Mouse (Mus musculus) retina, postnatal 1 day (tissue): ENCODE measurements around the gene Hirip3.

Experiments used
- DNase-seq: peaks from one replicate; pipeline ENCODE4 v3.0.0-alpha.2; 2012

Gene Hirip3

DNA sequence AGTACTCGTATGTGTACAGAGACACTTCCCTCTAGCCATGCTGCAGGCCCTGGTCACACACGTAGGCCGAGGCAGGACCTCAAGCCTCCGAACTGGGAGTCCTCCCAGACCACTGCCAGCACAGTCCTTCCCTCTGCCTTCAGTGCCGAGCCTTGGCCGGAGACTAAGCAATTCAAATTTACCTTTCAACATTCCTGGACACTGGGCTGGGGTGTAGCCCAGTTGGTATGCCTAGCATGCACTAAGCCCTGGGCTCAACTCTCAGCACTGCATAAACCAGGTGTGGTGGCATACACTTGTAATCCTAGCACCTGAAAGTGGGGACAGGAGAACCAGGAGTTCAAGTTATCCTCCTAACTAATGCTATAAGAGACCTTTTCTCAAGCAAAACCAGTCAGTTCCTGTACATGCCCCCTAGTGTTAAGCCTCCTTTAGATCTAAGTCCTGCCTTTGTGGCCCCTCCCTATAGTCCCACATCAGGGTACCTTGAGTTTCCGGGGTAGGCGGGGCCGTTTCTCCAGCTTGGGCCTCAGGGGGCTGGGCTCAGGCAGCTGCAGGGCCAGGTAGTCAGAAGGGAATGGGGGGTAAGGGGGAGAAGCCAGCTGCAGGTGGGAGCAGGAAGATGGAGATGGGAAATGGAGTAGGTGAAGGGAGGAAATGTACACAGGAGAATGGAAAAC lies 4.9 kb upstream of the Hirip3 start:
- DNase-seq: no peak

DNA sequence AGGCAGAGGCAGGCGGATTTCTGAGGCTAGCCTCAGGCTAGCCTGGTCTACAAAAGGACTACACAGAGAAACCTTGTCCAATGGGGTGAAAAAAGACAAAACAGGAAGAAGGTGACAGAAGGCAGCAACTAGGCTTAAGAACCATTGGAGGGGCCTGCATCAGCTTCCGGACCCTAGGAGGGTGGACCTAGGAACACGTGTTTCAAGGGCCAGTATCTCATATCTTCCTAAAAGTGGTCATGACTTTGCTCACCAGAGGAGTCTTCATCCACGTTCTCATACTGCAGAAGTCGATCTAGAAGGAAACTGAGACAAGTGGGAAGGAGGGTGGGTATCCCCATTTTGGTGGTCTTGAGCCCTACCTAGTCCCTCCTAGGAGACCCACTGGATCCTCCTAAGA lies 785 bp upstream of the Hirip3 start:
- DNase-seq: no peak

DNA sequence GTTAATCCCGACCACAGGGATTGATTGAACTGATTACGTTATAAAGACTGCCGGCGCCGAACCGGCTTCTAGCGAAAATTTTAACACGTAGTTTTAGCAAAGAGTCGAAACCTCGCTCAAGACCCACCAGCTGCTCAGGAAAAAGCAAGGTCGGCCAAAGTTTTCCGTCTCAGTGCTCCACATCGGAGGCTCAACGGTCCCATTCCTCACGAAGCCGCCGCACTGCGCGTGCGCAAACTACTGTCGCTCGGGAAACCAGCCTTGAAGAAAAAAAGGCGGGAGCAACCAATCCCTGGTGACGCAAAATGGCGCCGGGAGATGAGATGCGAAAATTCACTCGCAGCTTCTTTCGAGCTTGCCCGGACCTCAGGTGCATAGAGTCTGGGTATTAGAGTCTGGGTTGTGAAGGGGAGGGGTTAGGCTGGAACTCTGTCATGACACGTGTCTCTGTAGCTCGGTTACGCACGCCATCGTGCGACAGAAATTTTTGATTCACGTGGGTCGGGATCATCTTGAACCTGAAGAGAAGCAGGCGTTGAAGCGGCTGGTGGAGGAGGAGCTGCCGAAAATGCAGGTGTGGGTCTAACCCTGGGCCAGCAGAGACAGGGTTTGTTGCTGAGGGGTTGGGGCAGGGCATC lies 494 bp downstream of the Hirip3 start, which contains the start of gene Ino80e:
Gene Ino80e (minus strand): TSS at position 231 of the 638 bp plus-strand sequence.
- peak; percentile 97 for DNase-seq

DNA sequence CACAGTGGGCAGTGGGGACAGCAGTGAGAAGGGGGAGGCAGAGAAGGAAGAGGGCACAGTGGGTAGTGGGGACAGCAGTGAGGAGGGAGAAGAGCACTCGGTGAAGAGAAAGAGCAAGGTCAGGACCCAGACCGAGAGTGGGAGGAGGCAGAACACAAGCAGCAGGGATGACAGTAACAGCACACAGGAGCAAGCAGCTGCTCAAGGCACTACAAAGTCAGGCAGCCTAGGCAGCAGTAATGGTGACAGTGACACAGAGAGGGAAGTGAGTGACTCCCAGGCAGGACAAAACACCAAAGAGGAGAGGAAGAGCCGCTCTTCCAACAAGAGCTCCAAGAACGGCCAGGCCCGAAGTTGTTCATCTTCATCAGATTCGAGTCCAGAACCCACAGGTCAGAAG lies 2.0 kb downstream of the Hirip3 start:
- no peak for DNase-seq

DNA sequence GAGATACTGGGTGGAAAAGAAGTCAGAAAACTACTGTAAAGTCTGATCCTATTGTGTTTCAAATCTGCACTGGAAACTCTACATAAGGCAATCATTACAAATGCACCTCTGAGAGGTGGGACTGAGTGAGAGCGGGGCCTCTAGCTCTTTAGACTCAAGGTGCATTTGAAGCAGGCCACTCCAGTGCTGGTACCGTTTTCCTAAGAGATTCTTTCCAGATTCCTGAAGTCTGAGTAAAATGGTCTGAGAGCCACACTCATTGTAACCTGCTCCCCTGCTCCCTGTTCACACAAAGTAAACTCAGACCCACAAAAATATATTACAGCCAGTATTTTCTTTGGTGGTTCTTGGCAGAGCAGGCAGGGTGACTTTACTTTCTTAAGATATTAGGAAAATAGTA lies 5.8 kb downstream of the Hirip3 start:
- no peak for DNase-seq

DNA sequence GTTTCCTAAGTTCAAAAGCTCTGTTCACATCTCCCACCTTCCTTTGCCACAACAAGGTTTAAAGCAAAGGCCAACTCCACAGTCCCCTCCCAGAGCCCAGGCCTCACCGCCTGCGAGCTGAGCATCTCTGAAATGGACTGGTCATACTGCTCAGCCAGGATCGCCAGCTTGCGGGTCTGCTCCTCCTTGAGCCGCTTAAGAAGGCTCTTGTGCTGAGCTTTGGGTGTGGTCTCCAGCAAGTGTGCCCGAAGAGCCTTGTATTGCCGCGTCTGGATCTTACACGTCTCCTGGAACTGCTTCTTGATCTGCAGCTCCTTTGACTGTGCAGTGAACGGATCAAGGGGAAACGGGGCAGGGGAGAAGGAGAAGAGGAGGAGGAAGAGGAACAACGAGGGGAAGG lies 6.2 kb downstream of the Hirip3 start:
- DNase-seq: no peak

DNA sequence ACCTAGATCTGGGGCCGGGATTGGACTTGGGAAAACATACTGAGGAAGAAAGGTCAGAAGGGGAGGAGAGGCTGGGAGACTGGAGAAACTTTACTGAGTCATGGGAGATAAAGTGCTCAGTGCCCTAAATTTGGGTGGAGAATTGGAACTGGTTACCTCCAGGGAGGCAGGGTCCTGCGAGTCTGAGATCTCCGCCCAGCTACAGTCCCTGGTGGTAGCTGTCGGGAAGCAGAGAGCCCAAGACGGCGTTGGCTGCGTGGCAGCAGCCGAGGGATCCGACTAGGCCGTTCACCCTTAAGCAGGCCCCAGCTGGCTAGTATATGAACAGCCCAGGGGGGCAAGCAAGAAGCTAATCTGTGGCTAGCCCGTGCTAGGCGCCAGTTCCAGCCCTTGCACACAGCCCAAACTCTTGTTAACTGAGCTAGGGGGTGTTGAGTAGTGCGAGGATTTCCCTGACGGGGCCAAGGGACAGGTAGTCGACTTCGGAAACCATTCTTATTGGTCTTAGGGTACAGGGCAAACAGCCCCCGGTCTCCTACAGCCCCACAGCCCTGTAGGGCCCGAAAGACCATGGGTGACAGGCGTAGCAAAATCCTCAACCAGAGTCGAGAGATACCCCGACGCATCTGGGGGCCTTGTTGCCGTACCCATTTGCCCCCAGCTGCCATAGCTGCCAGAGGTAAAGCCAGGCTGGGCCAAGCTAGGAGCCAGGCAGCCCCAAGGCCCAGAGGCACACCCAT lies 8.2 kb downstream of the Hirip3 start:
- no peak for DNase-seq

DNA sequence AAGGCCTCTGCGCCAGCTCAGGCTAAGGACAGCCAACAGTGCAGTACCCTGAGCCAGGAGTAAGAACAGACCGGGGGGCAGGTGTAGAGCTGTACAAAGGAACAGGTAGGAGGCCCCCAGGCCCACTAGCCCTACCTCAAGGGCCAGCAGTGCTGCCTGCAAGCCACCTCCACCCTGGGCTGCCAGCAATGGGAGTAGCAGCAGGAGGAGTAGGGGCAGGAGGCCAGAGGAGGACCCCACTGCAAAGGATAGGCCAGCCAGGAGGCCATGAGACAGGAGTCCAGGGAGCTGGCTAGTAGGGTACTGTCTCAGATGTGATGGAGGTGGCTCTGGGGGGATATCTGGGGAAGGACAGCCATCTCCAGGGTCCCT lies 8.7 kb downstream of the Hirip3 start:
- no peak for DNase-seq

DNA sequence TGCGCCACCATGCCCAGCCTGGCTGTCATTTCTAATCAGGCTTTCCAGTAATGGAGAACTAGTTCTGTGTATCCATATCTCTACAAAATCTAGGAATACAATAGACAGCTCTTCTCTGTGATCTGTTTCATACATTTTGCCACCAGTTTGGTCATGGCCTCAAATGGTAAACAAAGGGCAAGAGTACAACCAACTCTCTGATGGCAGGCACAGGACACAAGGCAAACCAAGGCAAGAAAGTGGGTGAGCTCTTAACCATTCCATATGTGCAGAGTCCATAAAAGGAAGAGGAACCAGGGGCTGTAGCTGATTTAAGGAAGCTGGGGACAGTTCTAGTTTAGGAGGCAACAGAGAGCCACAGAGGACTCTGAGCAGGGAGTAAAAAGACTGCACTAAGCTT lies 15.5 kb downstream of the Hirip3 start:
- DNase-seq: no peak

DNA sequence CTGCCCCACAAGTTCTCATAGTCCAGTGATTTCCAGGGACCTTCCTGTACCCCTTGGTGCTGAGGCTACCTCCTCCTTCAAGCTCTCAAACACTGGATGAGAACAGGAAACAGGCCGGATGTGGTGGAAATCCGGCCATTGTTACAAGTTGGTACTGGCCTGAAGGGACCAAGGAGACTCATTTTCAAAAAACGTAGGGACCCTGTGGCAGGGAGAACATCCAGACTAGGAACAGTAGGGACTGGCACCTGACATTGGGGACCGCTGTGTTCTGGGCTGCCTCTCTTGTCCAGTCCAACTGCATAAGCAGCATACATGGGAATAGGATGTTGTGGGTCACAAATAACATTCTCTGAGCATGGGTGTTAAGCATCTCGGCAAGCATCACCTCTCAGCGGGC lies 19.3 kb downstream of the Hirip3 start:
- no peak for DNase-seq

DNA sequence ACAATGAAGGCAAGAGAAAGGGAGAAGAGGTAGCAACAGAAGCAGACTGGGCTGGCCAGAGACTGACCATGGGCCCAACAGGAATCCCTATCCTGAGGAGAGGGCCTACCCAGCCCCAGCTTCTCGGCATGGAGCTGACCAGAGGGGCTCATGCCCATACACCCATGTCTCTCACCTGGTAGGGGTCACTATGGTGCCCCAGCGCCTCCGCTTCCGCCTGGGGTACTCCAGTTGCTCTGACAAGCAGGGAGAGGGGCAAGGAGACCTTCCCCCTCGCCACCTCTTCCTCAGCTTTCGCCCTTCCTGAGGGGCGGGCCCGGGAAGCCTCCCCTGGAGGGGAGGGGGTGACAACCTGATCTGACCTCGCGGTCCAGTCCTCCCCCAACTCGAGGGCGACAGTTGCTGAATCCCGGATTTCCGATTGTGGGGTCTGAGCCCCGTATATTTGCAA lies 22.0 kb downstream of the Hirip3 start:
- peak; percentile 24 for DNase-seq

DNA sequence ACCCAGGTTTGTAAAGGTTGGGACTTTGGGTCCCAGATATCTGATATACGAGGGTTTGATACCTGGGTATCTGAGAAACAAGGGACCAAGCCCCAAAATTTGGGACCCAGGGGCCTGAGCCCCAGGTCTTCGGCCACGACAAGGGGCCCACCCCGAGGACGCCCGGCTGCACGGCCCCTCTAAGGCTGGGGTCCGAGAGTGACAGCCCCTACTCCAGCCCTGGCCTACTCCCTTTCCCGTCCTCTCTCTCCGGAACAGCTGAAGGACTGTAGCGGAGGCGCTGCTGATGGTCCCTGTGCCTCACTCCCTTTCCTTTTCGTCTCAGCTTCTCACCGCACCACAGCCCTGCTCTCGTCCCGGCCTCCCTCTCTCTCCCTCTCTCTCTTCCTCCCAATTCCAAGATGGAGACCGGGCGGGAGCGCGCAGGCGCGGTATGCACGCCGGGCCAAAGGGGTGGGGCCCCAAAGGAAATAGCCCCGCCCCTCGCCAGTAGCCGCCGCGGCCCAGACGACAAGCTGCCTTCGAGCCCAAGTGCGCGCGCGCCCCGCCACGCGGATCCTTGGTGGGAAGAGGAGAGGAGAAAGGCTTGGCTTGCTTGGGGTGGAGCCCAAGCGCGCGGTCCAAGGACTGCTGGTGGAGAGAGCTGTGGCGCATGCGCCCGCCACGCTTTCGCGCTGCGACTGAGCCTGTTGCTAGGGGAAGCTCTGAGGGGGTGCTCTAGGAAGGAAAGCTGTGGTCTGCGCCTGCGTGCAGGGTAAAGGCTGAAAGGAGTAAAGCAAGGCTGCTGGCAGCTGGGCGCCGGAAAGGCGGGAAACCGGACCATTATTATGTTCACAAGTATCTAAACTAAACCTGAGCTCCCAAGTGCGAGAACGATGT lies 22.8 kb downstream of the Hirip3 start, which contains the start of gene Taok2:
Gene Taok2 (minus strand): TSS at position 418 of the 879 bp plus-strand sequence.
- DNase-seq: peak; percentile 99

DNA sequence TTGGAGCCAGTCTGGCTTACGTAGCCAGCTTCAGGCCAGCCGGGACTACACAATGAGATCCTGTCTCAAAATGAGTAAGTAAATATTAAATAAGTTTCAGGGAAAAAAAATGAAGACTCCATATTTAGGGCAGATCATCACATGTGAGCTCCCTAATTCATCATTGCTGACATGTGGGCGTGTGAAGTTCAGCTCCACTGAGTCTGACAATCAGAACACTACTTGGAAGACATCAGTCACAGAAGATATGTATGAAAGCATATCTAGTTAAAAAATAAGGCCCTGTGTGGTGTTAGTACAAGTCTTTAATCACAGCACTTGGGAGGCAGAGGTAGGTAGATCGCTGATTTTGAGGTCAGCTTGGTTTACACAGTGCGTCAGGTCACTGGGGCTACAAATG lies 25.5 kb downstream of the Hirip3 start:
- no peak for DNase-seq

DNA sequence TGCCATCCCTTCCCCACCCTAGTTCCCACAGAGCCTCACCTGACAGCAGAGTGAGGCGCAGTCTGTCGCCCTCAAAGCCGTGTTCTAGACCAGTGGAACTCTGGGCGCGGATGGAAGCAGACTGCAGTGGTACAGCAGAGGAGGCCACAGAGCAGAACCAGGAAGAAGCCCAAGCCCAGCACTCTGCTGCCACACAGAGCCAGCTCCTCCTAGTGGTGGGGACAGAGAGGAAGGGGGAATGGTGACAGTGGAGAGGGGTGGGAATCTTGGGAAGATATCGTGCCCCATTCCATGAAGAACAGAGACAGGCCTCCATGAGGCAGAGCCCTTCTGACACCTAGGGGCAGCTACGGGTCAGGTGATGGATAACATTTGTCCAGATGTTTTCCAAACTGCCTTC lies 27.1 kb downstream of the Hirip3 start:
- peak; percentile 15 for DNase-seq

DNA sequence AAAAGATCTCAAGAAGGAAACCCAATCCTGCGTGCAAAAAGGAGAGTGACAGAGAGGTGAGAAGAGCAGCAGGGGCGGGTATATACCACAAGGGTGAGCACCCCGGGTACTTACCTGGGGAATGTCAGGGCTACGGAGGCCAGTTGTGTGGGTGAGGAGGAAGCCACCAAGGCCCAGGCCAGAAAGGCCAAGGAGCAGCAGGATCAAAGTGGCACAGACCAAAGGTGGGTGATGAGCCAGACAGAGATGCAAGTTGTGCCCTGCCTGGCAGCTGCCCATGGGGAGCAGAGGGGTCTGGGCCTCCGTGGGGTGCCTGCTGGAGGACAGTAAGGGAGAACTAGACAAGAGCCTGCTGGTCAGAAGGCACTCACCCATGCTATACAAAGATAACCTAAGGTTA lies 35.1 kb downstream of the Hirip3 start:
- DNase-seq: no peak

DNA sequence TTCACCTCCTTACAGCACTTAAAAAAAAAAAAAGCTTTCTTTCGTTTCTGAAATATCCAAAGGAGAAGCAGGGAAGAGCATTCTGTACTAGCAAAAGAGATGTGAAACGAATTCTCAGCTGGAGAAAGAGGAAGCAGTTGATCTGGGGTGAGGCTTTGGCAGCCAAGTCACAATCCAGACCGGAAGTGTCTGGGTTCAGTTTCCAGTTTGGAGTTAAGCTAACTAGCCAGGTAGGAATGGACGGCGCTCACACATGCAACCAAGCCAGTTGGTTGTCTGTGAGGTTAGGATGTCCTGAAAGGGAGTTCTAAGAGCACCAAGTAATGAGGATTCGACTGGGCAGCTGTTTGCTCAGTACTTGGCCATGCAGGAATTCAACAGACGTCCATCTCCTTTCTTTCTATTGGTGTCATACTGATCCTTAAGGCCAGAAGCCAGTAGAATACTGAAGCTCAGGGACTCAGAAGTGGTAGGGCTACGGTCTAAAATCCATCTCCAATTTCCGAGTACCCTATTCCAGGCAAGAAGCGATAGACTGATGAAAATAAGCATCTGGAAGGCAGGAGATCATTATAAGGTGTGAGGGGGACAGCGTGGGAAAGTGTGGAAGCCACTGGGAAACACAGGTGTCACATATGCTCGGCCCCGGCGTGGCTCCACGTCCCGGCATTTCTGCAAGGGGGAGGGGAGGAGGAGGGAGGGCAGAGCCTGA lies 35.8 kb downstream of the Hirip3 start:
- DNase-seq: no peak

DNA sequence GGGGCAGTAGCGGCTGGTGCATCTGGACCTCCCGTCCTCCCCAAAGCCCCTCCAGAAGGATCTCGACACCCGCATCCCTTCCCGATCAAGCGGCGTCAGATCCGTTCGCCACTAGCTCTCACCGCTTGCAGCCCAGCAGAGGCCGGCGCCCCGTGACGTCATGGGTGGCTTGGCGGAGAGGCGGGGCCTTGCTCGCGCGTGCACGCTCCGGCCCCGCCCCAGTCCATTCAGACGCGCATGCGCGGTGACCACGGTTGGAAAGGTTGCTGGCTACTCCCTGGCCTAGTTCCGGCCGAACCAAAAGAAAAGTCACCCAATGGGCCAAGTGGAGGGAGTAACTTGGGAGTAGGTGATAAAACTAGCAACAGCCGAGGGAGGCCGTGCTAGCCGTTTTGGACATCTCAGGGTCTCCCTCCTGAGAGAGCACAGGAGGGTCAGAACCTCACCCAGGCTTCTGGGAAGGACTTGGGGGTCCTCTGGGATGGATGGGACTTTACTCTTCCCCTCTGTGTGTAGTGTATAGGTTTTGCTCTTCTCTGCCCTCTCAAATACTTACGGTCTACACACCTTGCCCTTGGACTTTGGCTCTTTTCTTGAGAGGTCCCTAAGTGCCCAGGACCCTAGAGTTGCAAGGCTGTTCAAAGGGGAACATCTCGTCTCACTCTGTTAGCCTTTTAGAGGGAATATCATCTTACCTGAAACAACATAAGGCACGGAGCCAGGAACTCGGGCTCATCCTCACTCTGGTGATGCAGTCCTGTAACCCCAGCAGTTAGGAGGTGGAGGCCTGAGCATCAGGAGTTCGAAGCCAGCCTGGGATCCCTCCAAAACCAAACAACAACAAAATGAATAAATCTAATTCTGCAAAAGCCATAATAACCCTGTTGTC lies 36.6 kb downstream of the Hirip3 start:
- DNase-seq: peak; percentile 95

DNA sequence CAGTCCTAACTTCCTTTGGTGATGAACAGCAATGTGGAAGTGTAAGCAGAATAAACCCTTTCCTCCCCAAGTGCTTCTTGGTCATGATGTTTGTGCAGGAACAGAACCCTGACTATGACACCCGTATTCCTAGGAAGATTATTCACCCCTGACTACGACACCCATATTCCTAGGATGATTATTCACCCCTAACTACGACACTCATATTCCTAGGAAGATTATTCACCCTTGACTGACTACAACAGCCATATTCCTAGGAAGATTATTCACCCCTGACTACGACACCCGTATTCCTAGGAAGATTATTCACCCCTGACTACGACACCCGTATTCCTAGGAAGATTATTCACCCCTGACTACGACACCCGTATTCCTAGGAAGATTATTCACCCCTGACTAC lies 38.0 kb downstream of the Hirip3 start:
- peak; percentile 52 for DNase-seq

DNA sequence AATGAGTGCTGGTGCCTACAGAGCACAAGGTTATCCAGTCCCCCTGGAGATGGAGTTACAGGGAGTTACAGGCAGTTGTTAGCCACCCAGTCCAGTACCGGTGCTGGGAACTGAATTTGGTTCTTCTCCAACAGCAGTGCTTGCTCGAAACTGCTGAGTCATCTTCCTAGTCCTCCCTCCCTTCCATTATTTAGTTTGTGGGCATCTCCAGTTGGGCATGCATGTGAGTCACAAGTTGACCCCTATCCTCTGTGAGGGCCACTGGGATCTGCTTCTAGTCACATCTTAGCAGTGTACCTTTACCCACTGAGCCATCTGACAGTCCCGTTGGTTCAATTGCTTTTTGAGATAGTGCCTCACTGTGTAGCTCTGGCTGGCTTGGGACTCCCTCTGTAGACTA lies 43.8 kb downstream of the Hirip3 start:
- no peak for DNase-seq

DNA sequence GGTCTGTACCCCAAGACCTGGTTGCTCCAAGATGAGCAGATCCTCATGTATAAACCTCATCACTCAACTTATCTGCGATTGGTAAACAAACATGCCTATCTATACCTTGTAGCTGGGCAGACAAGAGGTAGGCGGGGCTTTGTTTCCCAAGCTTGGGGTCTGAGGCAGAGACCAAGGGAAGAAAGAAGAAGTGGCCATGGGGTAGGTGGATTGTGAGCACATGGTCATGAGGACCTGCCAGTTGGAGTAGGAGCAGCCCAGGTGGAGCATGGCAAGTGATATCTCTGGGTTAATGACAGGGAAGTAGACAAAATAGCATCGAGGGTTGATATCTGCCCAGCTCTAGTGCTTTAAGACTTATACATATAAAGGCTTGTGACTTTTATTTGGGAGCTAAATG lies 53.1 kb downstream of the Hirip3 start:
- DNase-seq: no peak
